Mouse (Mus musculus) small intestine, adult 2 months (tissue): ENCODE measurements around the gene Ube2d1.

Experiments
- CTCF ChIP-seq: fragments of 200-500 bp; IDR thresholded peaks from 2 replicates; pipeline ENCODE4 v1.5.1; 2012; ENCODE audit warnings: low read depth, mild to moderate bottlenecking, control low read depth, inconsistent platforms, low read length, moderate library complexity, mixed read lengths; ENCODE audit not compliant: insufficient replicate concordance, insufficient read length; ENCODE audit errors: extremely low read depth
- POLR2A ChIP-seq: fragments of 200-500 bp; IDR thresholded peaks from 2 replicates; pipeline ENCODE4 v1.6.1; 2012; ENCODE audit warnings: low read depth, mild to moderate bottlenecking, control low read depth, inconsistent platforms, low read length, moderate library complexity

DNA sequence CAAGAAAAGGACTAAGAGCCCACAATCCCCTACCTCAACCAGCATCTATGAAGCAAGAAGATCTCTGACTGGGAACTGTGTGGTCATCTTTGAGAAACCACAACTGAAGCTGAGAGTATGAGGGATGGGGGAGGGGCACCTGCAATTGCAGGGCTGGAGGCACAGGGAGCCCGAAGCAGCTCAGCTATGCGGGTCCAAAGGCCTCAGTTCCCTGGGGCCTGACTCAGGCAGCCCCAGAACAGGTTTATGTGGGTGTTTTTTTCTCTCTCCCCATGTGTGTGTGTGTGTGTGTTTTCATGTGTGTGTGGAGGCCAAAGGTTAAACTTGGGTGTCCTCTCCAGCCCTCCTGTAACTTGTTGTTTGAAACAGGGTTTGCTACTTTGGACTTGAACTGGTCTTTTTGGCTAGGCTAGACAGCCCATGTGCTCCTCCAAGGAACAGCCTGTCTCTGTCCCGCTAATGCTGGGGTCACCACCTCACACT is 6.2 kb upstream of the Ube2d1 start:
- TF ChIP-seq POLR2A (no peak), CTCF (no peak)
